Mouse (Mus musculus): ENCODE results near the gene Fkbp4. TPM values are rescaled to one million over a fixed set of nuclear protein-coding genes. Genes with fewer than 3 reads are reported as not detected.
"Not testable (repeated sequence)": the region's sequence is repeated elsewhere in the genome, so short reads cannot be mapped to it uniquely, and the experiment has no call there.

The Fkbp4 gene
- polyA plus RNA-seq, 1 experiment from 2014 or later, result 534 TPM

DNA sequence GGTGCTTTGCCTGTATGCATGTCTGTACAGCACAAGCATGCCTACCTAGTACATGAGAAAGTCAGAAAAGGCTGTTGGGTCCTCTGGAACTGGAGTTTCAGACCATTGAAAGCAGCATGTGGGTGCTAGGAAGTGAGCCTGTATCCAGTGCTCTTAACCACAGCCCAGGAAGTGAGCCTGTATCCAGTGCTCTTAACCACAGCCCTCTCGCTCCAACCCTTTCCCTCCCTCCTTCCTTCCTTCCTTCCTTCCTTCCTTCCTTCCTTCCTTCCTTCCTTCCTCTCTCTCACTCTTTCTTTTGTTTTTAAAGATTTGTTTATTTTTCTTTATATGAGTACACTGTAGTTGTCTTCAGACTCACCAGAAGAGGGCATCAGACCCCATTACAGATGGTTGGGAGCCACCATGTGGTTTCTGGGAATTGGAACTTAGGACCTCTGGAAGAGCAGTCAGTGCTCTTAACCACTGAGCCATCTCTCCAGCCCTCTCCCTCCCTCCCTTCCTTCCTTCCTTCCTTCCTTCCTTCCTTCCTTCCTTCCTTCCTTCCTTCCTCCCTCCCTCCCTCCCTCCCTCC, 57.8 kb downstream of the Fkbp4 start:
- not testable (repeated sequence) for H3K4me1 ChIP-seq; H3K9me3 ChIP-seq (replicated peaks); H3K4me2 ChIP-seq; H3K9ac ChIP-seq; ATAC-seq (replicated peaks; ENCODE audit: low FRiP score); H3K27ac ChIP-seq; H3K4me3 ChIP-seq (replicated peaks); H3K27me3 ChIP-seq
- peaks cover 12% of the 10 kb centered on the region for H3K36me3 ChIP-seq
- WGBS, result 72% methylated on average over 1 of the region's 1 CpGs

Other genes with a start within 250 kb of the Fkbp4 start
- 2.5 and 3.5 TPM in 2 replicates for gene Tead4, start 137.9 kb downstream of the Fkbp4 start, polyA plus RNA-seq (2015; fragmentation: Nextera tagmentation; extraction: Ambion mirVana)
- 23.1 and 26.5 TPM in 2 replicates for gene Tulp3, start 82.8 kb downstream of the Fkbp4 start, polyA plus RNA-seq (2015; fragmentation: Nextera tagmentation; extraction: Ambion mirVana)
- 122 TPM in 2 replicates for gene Rhno1, start 75.8 kb downstream of the Fkbp4 start, polyA plus RNA-seq (2015; fragmentation: Nextera tagmentation; extraction: Ambion mirVana)
- gene Foxm1, start 75.7 kb downstream of the Fkbp4 start, polyA plus RNA-seq (2015; fragmentation: Nextera tagmentation; extraction: Ambion mirVana), result 33.7 and 36.4 TPM in 2 replicates
- 0.26 and 0.44 TPM in 2 replicates for gene Tex52, start 63.2 kb downstream of the Fkbp4 start, polyA plus RNA-seq (2015; fragmentation: Nextera tagmentation; extraction: Ambion mirVana)
- gene Gm44596, start 63.2 kb downstream of the Fkbp4 start, polyA plus RNA-seq (2015; fragmentation: Nextera tagmentation; extraction: Ambion mirVana), result not detected in 2 replicates
- gene Nrip2, start 39.4 kb downstream of the Fkbp4 start, polyA plus RNA-seq (2015; fragmentation: Nextera tagmentation; extraction: Ambion mirVana), result 18.8 and 20.1 TPM in 2 replicates
- 30.5 and 35.9 TPM in 2 replicates for gene Itfg2, start 13.7 kb downstream of the Fkbp4 start, polyA plus RNA-seq (2015; fragmentation: Nextera tagmentation; extraction: Ambion mirVana)
- gene Pzp, start 88.0 kb upstream of the Fkbp4 start, polyA plus RNA-seq (2015; fragmentation: Nextera tagmentation; extraction: Ambion mirVana), result 1.6 and 2.2 TPM in 2 replicates
- gene A2ml1, start 142.9 kb upstream of the Fkbp4 start, polyA plus RNA-seq (2015; fragmentation: Nextera tagmentation; extraction: Ambion mirVana), result 0.53 and 0.93 TPM in 2 replicates
- 0.39 TPM in 1 of 2 replicates, not detected in the other for gene Klrb1a, start 184.9 kb upstream of the Fkbp4 start, polyA plus RNA-seq (2015; fragmentation: Nextera tagmentation; extraction: Ambion mirVana)
- 0.37 TPM in 1 of 2 replicates, not detected in the other for gene Clec2h, start 223.7 kb upstream of the Fkbp4 start, polyA plus RNA-seq (2015; fragmentation: Nextera tagmentation; extraction: Ambion mirVana)

Data from kidney, embryonic 15.5 days (tissue).